Mouse (Mus musculus): Measurements from ENCODE around the gene Rabgef1.

- TF ChIP-seq CTCF (IDR thresholded peaks at IDR 0.05; ENCODE audit: control insufficient read depth, insufficient read depth, low read length) (peak; percentile 41; the same call in 1 of the 2 replicates), POLR2A (IDR thresholded peaks at IDR 0.05; ENCODE audit: borderline replicate concordance, control insufficient read depth, low read depth, low read length) (peak; percentile 94)
Measured at GRCm38 (mm10) chr5:130144334-130145312, 27.0 kb upstream of the Rabgef1 start, which contains the start of gene Kctd7.

Measured in bone marrow, adult 2 months (tissue).